Mouse (Mus musculus): ENCODE measurements around the gene Ift80. TPM values are rescaled to one million over a fixed set of nuclear protein-coding genes. Genes with fewer than 3 reads are reported as not detected.
A peak's percentile ranks its signal among the peaks of the same experiment; 100 is the strongest.

Ift80 gene
- total and polyA plus RNA-seq, 3 experiments, result 10.8 to 13.8 (median 11.5) TPM

GRCm38 (mm10) chr3:68869211-68869690 lies 135.1 kb downstream of the Ift80 start, which contains the start of gene 1110032F04Rik:
Gene 1110032F04Rik, plus strand, starts transcription at chr3:68869586.
- no peak for DNase-seq (ENCODE audit: extremely low read depth)
- Histone ChIP-seq H3K4me1 (ENCODE audit: control insufficient read depth in 1 of 2, insufficient read depth in 2 of 2) (no peaks in the 10 kb centered on the region), H3K9me3 (replicated peaks; ENCODE audit: low read length) (peaks cover 15% of the 10 kb centered on the region), H3K27ac (ENCODE audit: insufficient read depth, low read depth) (no peak within 1 kb of the TSS), H3K27me3 (replicated peaks) (no peaks in the 10 kb centered on the region), H3K79me2 (replicated peaks; ENCODE audit: control insufficient read depth, extremely low read depth, insufficient read depth, poor library complexity, severe bottlenecking) (no peaks in the 10 kb centered on the region), H3K4me2 (ENCODE audit: insufficient read depth, low read depth, poor library complexity, severe bottlenecking) (peak within 1 kb of the TSS; percentile 9), H3K9ac (ENCODE audit: insufficient read depth, low read depth) (no peak within 1 kb of the TSS), H3K4me3 (replicated peaks in 1 of 3; ENCODE audit: low read depth in 2 of 3, low read length in 2 of 3, poor library complexity in 1 of 3) (peak within 1 kb of the TSS in 1 of 3 experiments; percentile 35), H3K36me3 (replicated peaks in 1 of 2; ENCODE audit: control insufficient read depth in 1 of 2, insufficient read depth in 1 of 2, low read length in 1 of 2) (no peaks in the 10 kb centered on the region)
- in situ Hi-C loops (cut with MboI; ENCODE audit: low pct_ligation_motif_present, low pct_unique_long_range_greater_than_20kb, low sequenced_read_pairs) (no loop called here), dilution Hi-C loops (cut with MboI; ENCODE audit: extremely low pct_ligation_motif_present, extremely low pct_unique_long_range_greater_than_20kb, low sequenced_read_pairs) (no loop called here)
- TF ChIP-seq ZKSCAN1 (IDR thresholded peaks at IDR 0.05; ENCODE audit: borderline replicate concordance, low read depth, low read length), result no peak
- TF ChIP-seq ZC3H11A (IDR thresholded peaks at IDR 0.05; ENCODE audit: low read depth, low read length), result no peak
- TF ChIP-seq CHD2 (IDR thresholded peaks at IDR 0.05; ENCODE audit: low read length), result no peak
- TF ChIP-seq BHLHE40 (IDR thresholded peaks at IDR 0.05; ENCODE audit: low read depth, low read length), result no peak
- no peak for TF ChIP-seq ZMIZ1 (IDR thresholded peaks at IDR 0.05; ENCODE audit: low read depth, low read length)
- no peak for TF ChIP-seq TCF12 (IDR thresholded peaks at IDR 0.05; ENCODE audit: low read depth, low read length)
- TF ChIP-seq SMC3 (IDR thresholded peaks at IDR 0.05; ENCODE audit: low read depth, low read length), result no peak
- TF ChIP-seq HCFC1 (IDR thresholded peaks at IDR 0.05; ENCODE audit: low read depth, low read length), result no peak
- no peak for TF ChIP-seq MEF2A (IDR thresholded peaks at IDR 0.05; ENCODE audit: borderline replicate concordance, low read depth, low read length)
- TF ChIP-seq MAZ (IDR thresholded peaks at IDR 0.05; ENCODE audit: low read depth, low read length), result no peak
- TF ChIP-seq KAT2A (IDR thresholded peaks at IDR 0.05; ENCODE audit: insufficient replicate concordance, low read length), result no peak
- TF ChIP-seq RCOR1 (conservative IDR thresholded peaks at IDR 0.05; ENCODE audit: low read depth, low read length), result no peak
- no peak for TF ChIP-seq USF1 (IDR thresholded peaks at IDR 0.05; ENCODE audit: low read depth, low read length)
- TF ChIP-seq PAX5 (IDR thresholded peaks at IDR 0.05; ENCODE audit: low read length), result no peak
- TF ChIP-seq ELF1 (IDR thresholded peaks at IDR 0.05; ENCODE audit: low read depth, low read length), result no peak
- TF ChIP-seq JUN (IDR thresholded peaks at IDR 0.05; ENCODE audit: insufficient read depth, low read depth, low read length), result no peak
- no peak for TF ChIP-seq IRF4 (IDR thresholded peaks at IDR 0.05; ENCODE audit: low read depth, low read length)
- TF ChIP-seq UBTF (IDR thresholded peaks at IDR 0.05; ENCODE audit: low read depth, low read length), result no peak
- no peak for TF ChIP-seq ETS1 (conservative IDR thresholded peaks at IDR 0.05; ENCODE audit: low read depth, low read length)
- TF ChIP-seq RAD21 (IDR thresholded peaks at IDR 0.05; ENCODE audit: low read depth, low read length), result no peak

DNA sequence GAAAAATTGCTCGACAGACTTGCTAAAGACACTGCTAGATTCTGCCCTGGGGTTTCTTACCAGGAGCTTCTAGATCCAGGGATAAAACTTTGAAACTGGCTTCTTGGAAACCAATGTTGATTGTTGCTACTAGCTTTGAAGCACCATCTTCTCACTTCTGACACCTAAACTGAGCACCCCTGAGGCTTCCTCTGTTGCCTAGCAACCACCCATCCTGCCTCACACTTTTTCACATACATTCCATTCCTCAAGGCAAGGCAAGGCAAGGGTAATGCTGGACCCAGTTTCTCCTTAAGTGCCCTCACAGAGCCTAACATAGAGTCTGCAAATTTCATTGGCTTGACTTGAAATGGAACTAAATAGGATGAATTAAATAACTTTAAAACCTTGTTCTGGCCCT lies 152.0 kb downstream of the Ift80 start:
- no peak for DNase-seq (ENCODE audit: extremely low read depth)
- TF ChIP-seq SIN3A (IDR thresholded peaks at IDR 0.05; ENCODE audit: low read length) (no peak), PAX5 (IDR thresholded peaks at IDR 0.05; ENCODE audit: low read length) (no peak), TBP (conservative IDR thresholded peaks at IDR 0.05; ENCODE audit: low read depth, low read length) (no peak), SMC3 (IDR thresholded peaks at IDR 0.05; ENCODE audit: low read depth, low read length) (no peak), ZKSCAN1 (IDR thresholded peaks at IDR 0.05; ENCODE audit: borderline replicate concordance, low read depth, low read length) (no peak), UBTF (IDR thresholded peaks at IDR 0.05; ENCODE audit: low read depth, low read length) (no peak), CHD2 (IDR thresholded peaks at IDR 0.05; ENCODE audit: low read length) (no peak), MAX (IDR thresholded peaks at IDR 0.05; ENCODE audit: low read length) (no peak), MAFK (IDR thresholded peaks at IDR 0.05; ENCODE audit: insufficient replicate concordance, low read length) (no peak), MXI1 (IDR thresholded peaks at IDR 0.05; ENCODE audit: low read depth, low read length) (no peak), RAD21 (IDR thresholded peaks at IDR 0.05; ENCODE audit: low read depth, low read length) (no peak), MAZ (IDR thresholded peaks at IDR 0.05; ENCODE audit: low read depth, low read length) (no peak), TCF12 (IDR thresholded peaks at IDR 0.05; ENCODE audit: low read depth, low read length) (no peak), ZC3H11A (IDR thresholded peaks at IDR 0.05; ENCODE audit: low read depth, low read length) (no peak), BHLHE40 (IDR thresholded peaks at IDR 0.05; ENCODE audit: low read depth, low read length) (no peak), KAT2A (IDR thresholded peaks at IDR 0.05; ENCODE audit: insufficient replicate concordance, low read length) (no peak), JUN (IDR thresholded peaks at IDR 0.05; ENCODE audit: insufficient read depth, low read depth, low read length) (no peak), ZNF384 (IDR thresholded peaks at IDR 0.05; ENCODE audit: low read depth, low read length) (no peak), GABPA (IDR thresholded peaks at IDR 0.05; ENCODE audit: insufficient replicate concordance, low read depth, low read length) (no peak), ZMIZ1 (IDR thresholded peaks at IDR 0.05; ENCODE audit: low read depth, low read length) (no peak)
- no peaks in the 10 kb centered on the region for H3K4me1 ChIP-seq (ENCODE audit: control insufficient read depth in 1 of 2, insufficient read depth in 2 of 2)
- no peak overlapping the region for H3K4me3 ChIP-seq (replicated peaks in 1 of 3; ENCODE audit: low read depth in 2 of 3, low read length in 2 of 3, poor library complexity in 1 of 3)
- no peak overlapping the region for H3K9ac ChIP-seq (ENCODE audit: insufficient read depth, low read depth)
- H3K27ac ChIP-seq (ENCODE audit: insufficient read depth, low read depth), result no peak overlapping the region
- no peaks in the 10 kb centered on the region for H3K27me3 ChIP-seq (replicated peaks)
- H3K9me3 ChIP-seq (replicated peaks; ENCODE audit: low read length), result no peaks in the 10 kb centered on the region
- in situ Hi-C loops (cut with MboI; ENCODE audit: low pct_ligation_motif_present, low pct_unique_long_range_greater_than_20kb, low sequenced_read_pairs), result no loop called here
- H3K36me3 ChIP-seq (replicated peaks in 1 of 2; ENCODE audit: control insufficient read depth in 1 of 2, insufficient read depth in 1 of 2, low read length in 1 of 2), result no peaks in the 10 kb centered on the region
- H3K79me2 ChIP-seq (replicated peaks; ENCODE audit: control insufficient read depth, extremely low read depth, insufficient read depth, poor library complexity, severe bottlenecking), result no peaks in the 10 kb centered on the region
- no peak overlapping the region for H3K4me2 ChIP-seq (ENCODE audit: insufficient read depth, low read depth, poor library complexity, severe bottlenecking)
- dilution Hi-C loops (cut with MboI; ENCODE audit: extremely low pct_ligation_motif_present, extremely low pct_unique_long_range_greater_than_20kb, low sequenced_read_pairs), result no loop called here
